Mouse (Mus musculus) testis, adult 2 months (tissue): ENCODE measurements around the gene Lat2. TPM values are rescaled to one million over a fixed set of nuclear protein-coding genes. Genes with fewer than 3 reads are reported as not detected.
A peak's percentile ranks its signal among the peaks of the same experiment; 100 is the strongest.

Experiments
- H3K27ac ChIP-seq: fragments of 200-500 bp; 2 replicates; pipeline ENCODE4 v1.5.1; 2012; ENCODE audit warnings: low read depth, low read length; ENCODE audit not compliant: control insufficient read depth, insufficient read depth
- H3K27me3 ChIP-seq: fragments of 200-500 bp; 2 replicates; pipeline ENCODE4 v1.6.1; 2012; ENCODE audit warnings: mild to moderate bottlenecking, low read length, moderate library complexity; ENCODE audit not compliant: control insufficient read depth, insufficient read depth
- H3K36me3 ChIP-seq: fragments of 200-500 bp; 2 replicates; pipeline ENCODE4 v1.6.1; 2012; ENCODE audit warnings: mild to moderate bottlenecking, low read length; ENCODE audit not compliant: control insufficient read depth, insufficient read depth
- H3K4me1 ChIP-seq: fragments of 200-500 bp; 2 replicates; pipeline ENCODE4 v1.6.1; 2012; ENCODE audit warnings: low read length; ENCODE audit not compliant: control insufficient read depth, insufficient read depth
- H3K4me3 ChIP-seq: fragments of 200-500 bp; 2 replicates; pipeline ENCODE4 v1.5.1; 2012; ENCODE audit warnings: low read depth, mild to moderate bottlenecking, low read length, moderate library complexity, mixed read lengths; ENCODE audit not compliant: control insufficient read depth
- CTCF ChIP-seq: fragments of 200-500 bp; IDR thresholded peaks from 2 replicates; pipeline ENCODE4 v1.5.1; 2012; ENCODE audit warnings: low read depth, mild to moderate bottlenecking, inconsistent platforms, low read length, moderate library complexity; ENCODE audit not compliant: control insufficient read depth, insufficient read depth, insufficient replicate concordance
- POLR2A ChIP-seq: fragments of 200-500 bp; IDR thresholded peaks from 2 replicates; pipeline ENCODE4 v1.6.1; 2012; ENCODE audit warnings: low read depth, mild to moderate bottlenecking, inconsistent platforms, low read length, moderate library complexity; ENCODE audit not compliant: control insufficient read depth
- polyA plus RNA-seq: library from polyadenylated mRNA; depleted of rRNA; stranded (reverse); fragments of >200 nt; gene quantifications from 2 replicates; pipeline ENCODE4 v1.2.3, GENCODE M21; 2012

Lat2 gene
- polyA plus RNA-seq, 1 experiment: 8.3 TPM

DNA sequence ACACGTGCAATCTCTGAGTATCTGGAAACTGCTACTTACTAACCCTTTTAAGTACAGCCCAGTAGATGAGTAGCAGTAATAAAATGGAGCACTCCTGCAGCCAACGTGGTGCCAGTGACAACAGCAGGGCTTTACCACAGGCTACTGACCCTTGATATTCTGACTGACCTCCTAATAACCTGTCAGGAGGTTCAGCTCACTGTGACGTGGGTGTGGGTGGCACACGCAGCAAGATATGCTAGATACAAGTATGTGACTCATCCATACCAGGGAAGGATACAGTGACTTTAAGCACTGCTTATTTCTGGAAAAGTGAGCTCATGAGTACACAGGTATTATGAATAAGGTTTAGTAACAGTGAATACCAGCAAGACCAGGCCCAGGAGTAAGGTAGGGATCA, 14.7 kb upstream of the Lat2 start:
- TF ChIP-seq POLR2A (no peak), CTCF (no peak)
- Histone ChIP-seq H3K4me1 (no peaks in the 10 kb centered on the region; the same call in 1 of the 2 replicates), H3K36me3 (peaks cover 5% of the 10 kb centered on the region), H3K27ac (no peak overlapping the region), H3K4me3 (no peak overlapping the region), H3K27me3 (no peaks in the 10 kb centered on the region)

DNA sequence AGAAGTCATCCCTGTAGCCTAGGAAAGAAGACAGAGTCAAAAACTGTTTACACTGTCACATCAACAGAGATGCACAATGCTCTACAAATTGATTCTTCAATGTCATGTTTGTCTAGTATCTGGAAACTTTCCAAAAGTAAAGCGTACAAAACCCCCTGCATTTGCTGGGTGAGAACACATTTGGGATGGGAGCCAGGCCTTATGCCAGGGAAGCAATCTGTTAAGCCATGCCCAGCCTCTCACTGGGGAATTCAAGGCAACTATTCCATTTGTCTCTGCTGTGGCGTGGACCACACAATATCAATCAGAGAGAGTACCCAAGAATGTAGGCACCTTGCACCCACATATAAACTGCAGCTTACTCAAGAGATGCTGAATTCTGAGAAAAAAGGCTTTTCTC, 7.2 kb upstream of the Lat2 start:
- no peak overlapping the region for H3K4me3 ChIP-seq
- no peaks in the 10 kb centered on the region for H3K27me3 ChIP-seq
- no peaks in the 10 kb centered on the region for H3K4me1 ChIP-seq
- no peak overlapping the region for H3K27ac ChIP-seq
- H3K36me3 ChIP-seq: peaks cover 4% of the 10 kb centered on the region
- TF ChIP-seq CTCF: no peak
- TF ChIP-seq POLR2A: no peak

DNA sequence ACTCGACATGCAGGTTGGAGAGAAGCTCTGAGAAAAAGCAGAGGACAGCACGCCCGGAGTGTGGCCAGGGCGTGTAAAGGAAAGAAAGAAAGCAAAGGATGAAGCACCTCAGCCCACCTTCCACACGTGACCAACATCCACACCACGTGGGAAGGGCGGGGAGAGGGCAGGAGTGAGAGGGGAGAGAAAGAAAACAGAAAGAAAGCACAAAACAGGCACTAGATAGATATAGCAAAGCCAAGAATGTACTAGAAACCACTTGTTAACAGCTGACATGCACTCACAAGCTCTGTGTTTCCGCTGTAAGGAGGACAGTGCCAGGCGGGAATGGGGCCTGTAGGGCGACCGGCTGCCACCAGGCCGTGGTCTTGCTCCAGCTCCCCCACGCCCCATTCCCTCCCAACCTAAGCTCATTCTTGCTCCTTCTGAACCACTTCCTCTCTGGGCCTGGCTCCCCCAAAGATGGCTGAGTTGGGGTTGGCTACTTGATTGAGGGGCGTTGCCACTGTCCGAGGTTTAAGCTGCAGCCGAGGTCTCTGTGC, 6.3 kb upstream of the Lat2 start:
- TF ChIP-seq POLR2A (no peak), CTCF (no peak)

DNA sequence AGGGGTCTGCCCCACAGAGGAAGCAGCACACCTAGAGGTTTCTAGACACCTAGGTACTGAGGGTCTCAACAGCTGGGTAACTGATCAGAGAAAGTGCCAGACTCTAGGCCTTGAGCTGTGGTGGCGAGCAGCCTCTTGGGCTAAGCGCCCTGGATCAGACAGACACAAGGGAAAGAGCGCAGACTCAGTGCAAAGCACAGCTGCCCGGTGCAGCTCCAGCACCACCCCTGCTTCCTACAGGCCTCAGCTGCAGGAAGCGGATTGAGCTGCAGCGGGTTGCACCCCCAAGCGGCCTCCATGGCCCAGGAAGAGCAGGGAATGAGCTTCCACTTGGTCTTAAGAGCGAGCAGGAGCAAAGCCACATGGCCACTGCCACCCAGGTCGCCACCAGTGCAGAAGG, 5.6 kb upstream of the Lat2 start:
- peaks cover 4% of the 10 kb centered on the region for H3K36me3 ChIP-seq
- H3K27ac ChIP-seq: no peak overlapping the region
- TF ChIP-seq CTCF (no peak), POLR2A (no peak)
- no peaks in the 10 kb centered on the region for H3K4me1 ChIP-seq
- no peak overlapping the region for H3K4me3 ChIP-seq
- H3K27me3 ChIP-seq: no peaks in the 10 kb centered on the region

More for the DNA sequence above, 6.3 kb upstream of the Lat2 start:
- H3K4me3 ChIP-seq: no peak overlapping the region
- peaks cover 4% of the 10 kb centered on the region for H3K36me3 ChIP-seq
- no peaks in the 10 kb centered on the region for H3K27me3 ChIP-seq
- H3K27ac ChIP-seq: no peak overlapping the region
- H3K4me1 ChIP-seq: no peaks in the 10 kb centered on the region

DNA sequence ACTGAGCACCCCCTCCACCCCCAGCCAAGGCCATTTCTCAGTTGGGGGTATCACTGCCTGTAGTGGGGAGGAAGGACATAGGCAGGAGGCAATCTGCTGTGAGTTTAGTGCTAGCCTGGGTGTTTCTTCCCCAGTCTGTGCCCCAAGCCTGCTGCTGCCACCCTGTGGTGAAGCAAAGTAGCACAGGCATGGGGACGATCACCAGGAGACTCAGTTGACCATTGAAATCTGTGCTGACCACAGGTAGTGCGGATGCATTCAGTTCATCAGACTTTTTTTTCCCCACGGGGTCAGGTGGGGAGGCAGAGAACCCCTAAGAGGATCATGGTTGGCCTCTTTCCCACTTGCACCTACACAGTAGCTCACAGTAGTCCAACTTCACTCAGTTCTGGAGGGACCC, 2.2 kb upstream of the Lat2 start:
- H3K4me3 ChIP-seq: no peak overlapping the region
- H3K36me3 ChIP-seq: peaks cover 2% of the 10 kb centered on the region; the same call in 1 of the 2 replicates
- no peaks in the 10 kb centered on the region; the same call in 1 of the 2 replicates for H3K4me1 ChIP-seq
- H3K27ac ChIP-seq: no peak overlapping the region
- no peaks in the 10 kb centered on the region for H3K27me3 ChIP-seq
- no peak for TF ChIP-seq POLR2A
- peak; percentile 90 for TF ChIP-seq CTCF

DNA sequence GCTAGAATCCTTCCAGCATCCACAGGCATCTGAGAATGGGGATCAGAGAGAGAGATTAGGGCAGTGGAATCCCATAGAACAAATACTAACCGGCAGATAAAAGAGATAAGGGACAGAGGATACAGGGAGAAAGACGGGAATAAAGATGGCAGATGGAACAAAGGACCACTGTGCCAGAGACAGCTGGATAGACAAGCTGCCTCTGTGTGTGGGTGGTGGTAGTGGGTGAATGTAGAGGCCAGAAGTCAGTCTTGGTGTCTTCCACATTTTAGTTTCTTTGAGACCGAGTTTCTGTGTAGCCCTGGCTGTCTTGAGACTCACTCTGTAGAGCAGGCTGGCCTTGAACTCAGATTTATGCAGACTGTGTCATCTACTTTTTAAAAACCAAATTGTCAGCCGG, 955 bp upstream of the Lat2 start:
- Histone ChIP-seq H3K4me1 (no peaks in the 10 kb centered on the region; the same call in 1 of the 2 replicates), H3K27me3 (no peaks in the 10 kb centered on the region), H3K36me3 (no peaks in the 10 kb centered on the region), H3K4me3 (no peak overlapping the region), H3K27ac (no peak overlapping the region)
- TF ChIP-seq CTCF (no peak), POLR2A (no peak)

DNA sequence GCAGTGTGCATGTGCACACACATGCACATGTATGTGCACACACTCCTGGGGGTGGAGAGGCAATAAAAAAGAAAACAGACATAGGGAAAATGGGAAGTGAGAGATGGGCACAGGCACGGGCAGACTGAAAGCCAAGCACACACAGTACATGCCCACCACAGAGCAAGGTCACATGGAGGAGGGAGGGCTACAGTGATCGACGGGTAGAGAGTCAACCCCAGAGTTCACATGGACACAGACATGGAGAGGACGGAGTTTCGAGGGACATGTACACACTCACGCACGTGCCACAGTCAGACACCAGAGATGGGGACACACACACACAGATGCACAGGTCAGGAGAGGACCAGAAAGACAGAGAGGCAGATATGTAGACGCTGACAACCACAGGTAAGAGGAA, 555 bp upstream of the Lat2 start:
- Histone ChIP-seq H3K36me3 (no peaks in the 10 kb centered on the region), H3K27ac (no peak overlapping the region), H3K27me3 (no peaks in the 10 kb centered on the region), H3K4me1 (no peaks in the 10 kb centered on the region; the same call in 1 of the 2 replicates), H3K4me3 (no peak overlapping the region)
- TF ChIP-seq CTCF (no peak), POLR2A (no peak)
